Mouse (Mus musculus) hindbrain, embryonic 16.5 days (tissue): ENCODE data around the gene Knop1. TPM values are rescaled to one million over a fixed set of nuclear protein-coding genes. Genes with fewer than 3 reads are reported as not detected.
A peak's percentile ranks its signal among the peaks of the same experiment; 100 is the strongest.

Source experiments
- ATAC-seq: fragments of 200-750 bp; cut with Nextera tagmentation; 2 replicates; pipeline ENCODE4 v1.8.0; 2017; ENCODE audit warnings: moderate TSS enrichment, moderate library complexity
- H3K27ac ChIP-seq: fragments of 300-500 bp; sonication (generic); 2 replicates; pipeline ENCODE4 v1.5.1; 2014; ENCODE audit warnings: low read depth, mild to moderate bottlenecking, control low read depth, low read length, moderate library complexity
- H3K27me3 ChIP-seq: fragments of 300-500 bp; sonication (generic); replicated peaks from 2 replicates; pipeline ENCODE4 v1.6.1; 2014; ENCODE audit warnings: low read length; ENCODE audit not compliant: control insufficient read depth, insufficient read depth
- H3K36me3 ChIP-seq: fragments of 300-500 bp; sonication (generic); 2 replicates; pipeline ENCODE4 v1.6.1; 2014; ENCODE audit warnings: mild to moderate bottlenecking, low read length, moderate library complexity, mixed read lengths; ENCODE audit not compliant: control insufficient read depth, insufficient read depth
- H3K4me1 ChIP-seq: fragments of 300-500 bp; sonication (generic); 2 replicates; pipeline ENCODE4 v1.6.1; 2014; ENCODE audit warnings: low read depth, low read length; ENCODE audit not compliant: control insufficient read depth, insufficient read depth
- H3K4me2 ChIP-seq: fragments of 300-500 bp; sonication (generic); 2 replicates; pipeline ENCODE4 v1.6.1; 2014; ENCODE audit warnings: mild to moderate bottlenecking, low read length, control low read depth, moderate library complexity
- H3K4me3 ChIP-seq: fragments of 300-500 bp; sonication (generic); 2 replicates; pipeline ENCODE4 v1.5.1; 2014; ENCODE audit warnings: mild to moderate bottlenecking, low read length, control low read depth, moderate library complexity
- H3K9ac ChIP-seq: fragments of 300-500 bp; sonication (generic); 2 replicates; pipeline ENCODE4 v1.6.1; 2014; ENCODE audit warnings: low read depth, mild to moderate bottlenecking, control low read depth, low read length, moderate library complexity
- H3K9me3 ChIP-seq: fragments of 300-500 bp; sonication (generic); 2 replicates; pipeline ENCODE4 v1.6.1; 2014; ENCODE audit warnings: mild to moderate bottlenecking, low read length, moderate library complexity; ENCODE audit not compliant: control insufficient read depth
- WGBS: fragments of 180-500 bp; shearing (Covaris S2); extraction: QIAGEN DNeasy Blood & Tissue Kit; methylation state at CpG from one replicate; pipeline ENCODE4 v1.1.7; 2014; 5-methylcytosine and 5-hydroxymethylcytosine counted together
- polyA plus RNA-seq: library from polyadenylated mRNA; unstranded; fragments of >200 nt; fragmentation: Nextera tagmentation; extraction: Ambion mirVana; gene quantifications from 2 replicates; pipeline ENCODE4 v1.2.1, GENCODE M21; 2015

Gene Knop1
- polyA plus RNA-seq, 1 experiment from 2014 or later: 53.2 TPM

- Histone ChIP-seq H3K36me3 (peaks cover 13% of the 10 kb centered on the region; the same call in 1 of the 2 replicates), H3K9ac (no peak overlapping the region), H3K27ac (no peak overlapping the region), H3K27me3 (no peaks in the 10 kb centered on the region), H3K4me3 (no peak overlapping the region), H3K9me3 (no peaks in the 10 kb centered on the region), H3K4me1 (peaks cover 12% of the 10 kb centered on the region), H3K4me2 (no peak overlapping the region)
- ATAC-seq: no peak
- WGBS: 87% methylated on average over 7 of the region's 7 CpGs
Measured at GRCm38 (mm10) chr7:118851571-118851970, 4.5 kb downstream of the Knop1 start.

GRCm38 (mm10) chr7:118850676-118851290 is 5.3 kb downstream of the Knop1 start:
- Histone ChIP-seq H3K4me2 (no peak overlapping the region), H3K27me3 (no peaks in the 10 kb centered on the region), H3K27ac (no peak overlapping the region), H3K9ac (no peak overlapping the region), H3K4me1 (peaks cover 8% of the 10 kb centered on the region), H3K36me3 (peaks cover 13% of the 10 kb centered on the region; the same call in 1 of the 2 replicates), H3K4me3 (no peak overlapping the region), H3K9me3 (no peaks in the 10 kb centered on the region)
- ATAC-seq: no peak
- 73% methylated on average over 9 of the region's 9 CpGs for WGBS

GRCm38 (mm10) chr7:118849543-118850250 is 6.4 kb downstream of the Knop1 start:
- no peak overlapping the region for H3K27ac ChIP-seq
- 94% methylated on average over 5 of the region's 5 CpGs for WGBS
- H3K9me3 ChIP-seq: no peaks in the 10 kb centered on the region
- H3K4me2 ChIP-seq: no peak overlapping the region
- H3K36me3 ChIP-seq: peaks cover 20% of the 10 kb centered on the region
- H3K4me1 ChIP-seq: peaks cover 5% of the 10 kb centered on the region
- H3K9ac ChIP-seq: no peak overlapping the region
- H3K27me3 ChIP-seq: no peaks in the 10 kb centered on the region
- ATAC-seq: no peak
- H3K4me3 ChIP-seq: no peak overlapping the region

GRCm38 (mm10) chr7:118848796-118849195 is 7.3 kb downstream of the Knop1 start:
- H3K4me3 ChIP-seq: no peak overlapping the region
- no peaks in the 10 kb centered on the region for H3K27me3 ChIP-seq
- H3K36me3 ChIP-seq: peaks cover 27% of the 10 kb centered on the region
- ATAC-seq: no peak
- H3K27ac ChIP-seq: no peak overlapping the region
- H3K4me2 ChIP-seq: no peak overlapping the region
- no peaks in the 10 kb centered on the region for H3K9me3 ChIP-seq
- WGBS: 89% methylated on average over 10 of the region's 10 CpGs
- H3K4me1 ChIP-seq: no peaks in the 10 kb centered on the region; the same call in 1 of the 2 replicates
- no peak overlapping the region for H3K9ac ChIP-seq

GRCm38 (mm10) chr7:118846329-118846728 is 9.7 kb downstream of the Knop1 start:
- WGBS: 95% methylated on average over 4 of the region's 4 CpGs

GRCm38 (mm10) chr7:118845141-118845540 is 10.9 kb downstream of the Knop1 start:
- WGBS: 86% methylated on average over 5 of the region's 5 CpGs
- no peak for ATAC-seq

More at GRCm38 (mm10) chr7:118846329-118846728, 9.7 kb downstream of the Knop1 start:
- Histone ChIP-seq H3K4me3 (no peak overlapping the region), H3K4me1 (peaks cover 5% of the 10 kb centered on the region), H3K9ac (no peak overlapping the region), H3K36me3 (peaks cover 43% of the 10 kb centered on the region), H3K4me2 (no peak overlapping the region), H3K9me3 (no peaks in the 10 kb centered on the region), H3K27me3 (no peaks in the 10 kb centered on the region), H3K27ac (no peak overlapping the region)
- ATAC-seq: no peak

GRCm38 (mm10) chr7:118842938-118843337 is 13.1 kb downstream of the Knop1 start:
- H3K4me3 ChIP-seq: no peak overlapping the region
- H3K9me3 ChIP-seq: no peaks in the 10 kb centered on the region
- 73% methylated on average over 4 of the region's 4 CpGs for WGBS
- H3K27me3 ChIP-seq: no peaks in the 10 kb centered on the region
- ATAC-seq: no peak
- H3K27ac ChIP-seq: no peak overlapping the region
- H3K9ac ChIP-seq: no peak overlapping the region
- peaks cover 7% of the 10 kb centered on the region for H3K4me1 ChIP-seq
- peaks cover 54% of the 10 kb centered on the region for H3K36me3 ChIP-seq
- H3K4me2 ChIP-seq: no peak overlapping the region

More at GRCm38 (mm10) chr7:118845141-118845540, 10.9 kb downstream of the Knop1 start:
- Histone ChIP-seq H3K4me3 (no peak overlapping the region), H3K9me3 (no peaks in the 10 kb centered on the region), H3K27ac (no peak overlapping the region), H3K36me3 (peaks cover 45% of the 10 kb centered on the region), H3K4me1 (peaks cover 7% of the 10 kb centered on the region), H3K27me3 (no peaks in the 10 kb centered on the region), H3K9ac (no peak overlapping the region), H3K4me2 (no peak overlapping the region)

GRCm38 (mm10) chr7:118841796-118842195 is 14.3 kb downstream of the Knop1 start:
- Histone ChIP-seq H3K4me2 (no peak overlapping the region), H3K27ac (peak overlapping the region; percentile 56; the same call in 1 of the 2 replicates), H3K9ac (no peak overlapping the region), H3K4me3 (no peak overlapping the region), H3K9me3 (no peaks in the 10 kb centered on the region), H3K36me3 (peaks cover 60% of the 10 kb centered on the region), H3K4me1 (peaks cover 7% of the 10 kb centered on the region), H3K27me3 (no peaks in the 10 kb centered on the region)
- ATAC-seq: peak; percentile 40; the same call in 1 of the 2 replicates
- 40% methylated on average over 1 of the region's 1 CpGs for WGBS

GRCm38 (mm10) chr7:118841030-118841745 is 14.9 kb downstream of the Knop1 start:
- Histone ChIP-seq H3K4me1 (peaks cover 7% of the 10 kb centered on the region), H3K4me3 (no peak overlapping the region), H3K36me3 (peaks cover 67% of the 10 kb centered on the region), H3K9ac (no peak overlapping the region), H3K27me3 (no peaks in the 10 kb centered on the region), H3K9me3 (no peaks in the 10 kb centered on the region), H3K27ac (peak overlapping the region; percentile 56), H3K4me2 (no peak overlapping the region)
- peak; percentile 68 for ATAC-seq
- WGBS: 63% methylated on average over 8 of the region's 8 CpGs
